Mouse (Mus musculus) embryonic facial prominence, embryonic 12.5 days (tissue): ENCODE results near the gene Actb. TPM values are rescaled to one million over a fixed set of nuclear protein-coding genes. Genes with fewer than 3 reads are reported as not detected.

Experiments used
- ATAC-seq: fragments of 200-750 bp; cut with Nextera tagmentation; 2 replicates; pipeline ENCODE4 v1.8.0; 2017; ENCODE audit not compliant: insufficient number of reproducible peaks, insufficient read depth, low FRiP score, low TSS enrichment
- H3K27ac ChIP-seq: fragments of 300-500 bp; sonication (generic); 2 replicates; pipeline ENCODE4 v1.5.1; 2016; ENCODE audit warnings: mild to moderate bottlenecking
- H3K27me3 ChIP-seq: fragments of 300-500 bp; sonication (generic); 2 replicates; pipeline ENCODE4 v1.6.1; 2016; ENCODE audit warnings: mild to moderate bottlenecking, moderate library complexity
- H3K36me3 ChIP-seq: fragments of 300-500 bp; sonication (generic); 2 replicates; pipeline ENCODE4 v1.6.1; 2016; ENCODE audit warnings: mild to moderate bottlenecking
- H3K4me1 ChIP-seq: fragments of 300-500 bp; sonication (generic); 2 replicates; pipeline ENCODE4 v1.6.1; 2016
- H3K4me2 ChIP-seq: fragments of 300-500 bp; sonication (generic); replicated peaks from 2 replicates; pipeline ENCODE4 v1.6.1; 2016; ENCODE audit warnings: mild to moderate bottlenecking, moderate library complexity
- H3K4me3 ChIP-seq: fragments of 300-500 bp; sonication (generic); 2 replicates; pipeline ENCODE4 v1.5.1; 2016; ENCODE audit warnings: mild to moderate bottlenecking
- H3K9ac ChIP-seq: fragments of 300-500 bp; sonication (generic); 2 replicates; pipeline ENCODE4 v1.6.1; 2016; ENCODE audit warnings: mild to moderate bottlenecking, moderate library complexity
- H3K9me3 ChIP-seq: fragments of 300-500 bp; sonication (generic); 2 replicates; pipeline ENCODE4 v1.6.1; 2016; ENCODE audit warnings: mild to moderate bottlenecking, moderate library complexity
- WGBS: fragments of 180-500 bp; shearing (Covaris S2); methylation state at CpG from one replicate; pipeline ENCODE4 v1.1.7; 2016; 5-methylcytosine and 5-hydroxymethylcytosine counted together
- polyA plus RNA-seq: library from polyadenylated mRNA; unstranded; fragments of >200 nt; fragmentation: Nextera tagmentation; extraction: Ambion mirVana; gene quantifications from 2 replicates; pipeline ENCODE4 v1.2.1, GENCODE M21; 2016

Actb gene
- polyA plus RNA-seq, 1 experiment from 2014 or later, result 14,730 TPM

DNA sequence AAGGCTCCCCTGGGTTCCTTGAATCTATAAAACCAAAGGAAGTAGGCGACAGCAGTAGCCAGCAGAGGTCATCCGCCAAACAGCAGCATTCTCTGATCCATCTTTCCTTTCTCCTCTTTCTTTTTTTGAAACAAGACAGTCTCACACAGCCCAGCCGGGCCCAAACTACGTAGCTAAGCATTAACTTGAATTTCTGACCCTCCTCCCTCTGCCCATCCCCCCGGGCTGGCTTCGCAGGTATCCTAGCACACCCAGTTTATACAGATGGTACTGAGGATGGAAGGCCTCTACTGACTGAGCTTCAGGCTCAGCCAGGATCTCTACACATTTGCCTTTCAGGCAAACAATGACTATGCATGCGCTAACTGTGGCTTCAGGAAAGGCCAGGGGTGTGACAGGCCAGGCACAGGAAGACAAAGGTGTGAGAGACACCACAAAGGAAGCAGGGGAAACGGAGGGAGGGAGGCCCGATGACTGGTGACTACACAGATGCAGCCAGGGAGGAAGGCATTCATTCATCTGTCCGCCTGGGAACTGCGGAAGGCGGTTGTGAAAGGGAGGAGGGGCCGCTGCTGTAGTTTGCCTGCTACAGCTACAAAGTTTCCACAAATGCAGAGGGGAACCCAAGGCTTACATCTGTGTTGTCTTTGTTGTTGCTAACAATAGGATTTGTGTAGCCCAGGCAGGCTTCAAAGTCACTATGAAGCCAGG, 25.6 kb downstream of the Actb start:
- Histone ChIP-seq H3K4me2 (no peak overlapping the region), H3K4me1 (peaks cover 14% of the 10 kb centered on the region), H3K9me3 (no peaks in the 10 kb centered on the region), H3K27me3 (no peaks in the 10 kb centered on the region), H3K4me3 (no peak overlapping the region), H3K36me3 (peaks cover 53% of the 10 kb centered on the region), H3K27ac (peak overlapping the region; percentile 51), H3K9ac (peak overlapping the region; percentile 15; the same call in 1 of the 2 replicates)
- WGBS, result 49% methylated on average over 13 of the region's 13 CpGs
- ATAC-seq, result no peak

DNA sequence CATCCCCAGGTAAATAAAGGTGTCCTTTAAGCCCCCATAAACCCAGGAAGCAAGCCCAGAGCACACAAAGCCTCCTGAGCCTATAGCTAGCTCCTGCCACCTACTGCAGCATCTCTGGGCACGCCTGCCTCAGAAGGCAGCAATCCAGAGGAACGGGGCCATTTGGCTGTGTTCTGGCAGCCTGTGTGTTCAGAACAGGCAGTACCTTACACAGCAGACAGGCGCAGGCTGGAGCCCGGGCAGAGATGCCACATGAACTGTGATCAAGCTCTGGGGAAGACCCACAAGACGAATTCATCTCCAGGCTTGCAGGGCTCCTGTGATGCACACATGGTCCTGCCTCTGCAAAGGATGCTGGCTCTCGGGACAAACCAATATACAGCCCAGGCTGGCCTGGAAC, 26.3 kb downstream of the Actb start:
- H3K27ac ChIP-seq, result peak overlapping the region; percentile 51
- H3K9ac ChIP-seq, result peak overlapping the region; percentile 15; the same call in 1 of the 2 replicates
- 79% methylated on average over 6 of the region's 6 CpGs for WGBS
- H3K4me3 ChIP-seq, result no peak overlapping the region
- no peaks in the 10 kb centered on the region for H3K9me3 ChIP-seq
- H3K27me3 ChIP-seq, result no peaks in the 10 kb centered on the region
- no peak overlapping the region for H3K4me2 ChIP-seq
- peaks cover 14% of the 10 kb centered on the region for H3K4me1 ChIP-seq
- H3K36me3 ChIP-seq, result peaks cover 53% of the 10 kb centered on the region
- no peak for ATAC-seq

DNA sequence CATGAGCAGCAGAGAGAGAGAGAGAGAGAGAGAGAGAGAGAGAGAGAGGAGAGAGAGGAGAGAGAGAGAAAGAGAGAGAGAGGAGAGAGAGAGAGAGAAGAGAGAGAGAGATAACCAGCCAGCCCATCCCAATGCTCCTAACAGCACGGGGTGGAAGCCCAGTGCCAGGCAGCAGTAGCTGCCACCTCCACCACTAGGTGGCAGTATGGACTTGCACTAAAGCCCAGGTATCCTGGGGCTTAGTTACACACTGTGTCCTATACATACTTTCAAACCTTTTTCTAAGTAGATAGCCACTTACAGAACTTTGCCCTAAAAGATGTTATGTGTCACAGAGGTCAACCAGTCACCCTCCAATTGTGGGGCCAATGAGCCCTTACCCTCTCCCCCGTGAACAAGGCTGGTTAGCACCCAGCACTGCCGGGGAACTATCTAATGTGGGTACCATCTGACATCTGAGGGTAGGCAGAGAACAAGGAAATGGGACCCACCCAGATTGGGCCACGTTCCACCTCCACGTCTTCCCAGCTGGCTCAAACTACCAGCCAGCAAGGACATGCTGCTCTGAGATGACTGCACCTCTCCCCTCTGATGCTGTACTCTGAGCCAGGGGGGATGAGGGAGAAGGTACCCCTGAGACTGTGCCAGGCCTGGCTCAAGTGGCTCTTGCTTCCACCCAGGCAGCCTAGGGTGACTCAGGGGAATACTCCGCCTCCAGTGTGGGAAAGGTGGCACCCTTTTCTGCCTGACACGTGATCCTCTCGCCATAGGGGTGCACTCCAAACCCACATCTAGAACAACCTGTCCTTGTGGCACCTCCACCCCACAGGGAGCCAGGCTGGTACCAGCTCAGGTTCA, 27.0 kb downstream of the Actb start:
- H3K27ac ChIP-seq, result no peak overlapping the region
- no peak overlapping the region for H3K4me3 ChIP-seq
- peaks cover 14% of the 10 kb centered on the region for H3K4me1 ChIP-seq
- no peak overlapping the region for H3K9ac ChIP-seq
- no peaks in the 10 kb centered on the region for H3K27me3 ChIP-seq
- no peaks in the 10 kb centered on the region for H3K9me3 ChIP-seq
- H3K4me2 ChIP-seq, result no peak overlapping the region
- no peak for ATAC-seq
- H3K36me3 ChIP-seq, result peaks cover 51% of the 10 kb centered on the region
- 65% methylated on average over 8 of the region's 8 CpGs for WGBS

DNA sequence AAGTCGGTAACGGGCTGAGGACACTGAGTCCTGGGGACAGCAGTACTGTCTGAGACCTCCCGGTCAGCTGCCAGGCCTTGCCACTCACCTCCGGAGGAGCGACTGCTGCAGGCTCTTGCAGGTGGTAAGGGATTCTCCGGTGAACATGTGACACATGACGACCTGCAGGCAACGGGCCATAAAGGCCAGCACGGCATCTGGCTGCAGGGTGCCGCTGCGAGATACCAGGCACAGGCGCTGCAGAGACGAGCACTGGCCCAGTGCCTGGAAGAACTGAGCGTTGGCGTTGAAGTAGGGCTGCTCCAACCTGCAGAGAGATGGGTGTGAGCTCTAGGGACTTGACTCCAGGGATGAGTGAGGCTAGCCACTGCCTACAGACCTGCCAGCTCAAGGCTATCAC, 28.0 kb downstream of the Actb start:
- peaks cover 44% of the 10 kb centered on the region for H3K36me3 ChIP-seq
- 93% methylated on average over 15 of the region's 15 CpGs for WGBS
- H3K27me3 ChIP-seq, result no peaks in the 10 kb centered on the region
- H3K9ac ChIP-seq, result no peak overlapping the region
- H3K4me2 ChIP-seq, result no peak overlapping the region
- no peaks in the 10 kb centered on the region for H3K9me3 ChIP-seq
- H3K4me3 ChIP-seq, result no peak overlapping the region
- H3K4me1 ChIP-seq, result peaks cover 14% of the 10 kb centered on the region
- no peak overlapping the region for H3K27ac ChIP-seq
- no peak for ATAC-seq

DNA sequence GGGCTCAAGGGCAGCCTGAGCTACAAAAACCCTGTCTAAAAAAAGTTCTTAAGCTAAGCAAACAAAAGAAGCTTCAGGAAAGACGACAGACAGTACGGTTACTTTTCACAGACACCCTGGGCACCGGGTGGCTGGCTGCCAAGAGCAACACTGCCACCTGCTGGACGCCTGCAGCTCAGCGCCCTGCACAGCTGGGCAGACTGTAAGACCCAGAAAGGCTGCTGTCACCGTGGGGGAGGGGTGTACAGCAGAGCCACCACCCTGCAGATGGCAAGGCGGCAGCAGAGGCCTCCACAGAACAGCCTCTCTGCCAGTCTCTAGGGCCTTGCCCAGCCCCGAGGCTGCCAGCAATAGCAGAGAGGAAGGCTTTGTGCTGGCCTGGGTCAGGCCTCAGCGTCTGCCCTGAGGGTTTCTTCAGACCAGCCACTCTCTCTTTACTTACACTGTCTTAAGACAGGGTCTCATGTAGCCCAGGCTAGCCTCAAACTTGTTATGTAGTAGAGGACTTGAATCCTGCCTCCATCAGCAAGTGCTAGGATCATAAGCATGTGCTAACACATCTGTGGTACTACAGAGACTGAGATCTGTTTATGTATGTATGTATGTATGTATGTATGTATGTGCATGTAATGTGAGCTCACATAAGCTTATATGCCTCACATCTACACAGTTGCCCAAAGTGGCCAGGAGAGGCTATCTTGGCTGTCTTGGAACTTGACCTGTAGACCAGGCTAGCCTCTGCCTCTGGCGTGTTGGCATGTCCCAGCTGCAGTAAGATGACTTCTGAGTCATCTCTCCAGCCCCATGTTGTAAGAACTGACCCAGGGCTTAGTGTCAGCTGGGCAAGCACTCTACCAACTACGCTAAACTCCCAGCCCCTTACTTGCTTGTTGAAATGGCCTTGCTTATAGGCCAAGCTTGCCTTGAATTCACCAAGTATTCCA, 28.9 kb downstream of the Actb start:
- peak; percentile 50 for ATAC-seq
- no peak overlapping the region for H3K9ac ChIP-seq
- H3K4me1 ChIP-seq, result peaks cover 14% of the 10 kb centered on the region
- no peaks in the 10 kb centered on the region for H3K9me3 ChIP-seq
- no peak overlapping the region for H3K4me2 ChIP-seq
- H3K36me3 ChIP-seq, result peaks cover 44% of the 10 kb centered on the region
- no peak overlapping the region for H3K27ac ChIP-seq
- no peaks in the 10 kb centered on the region for H3K27me3 ChIP-seq
- H3K4me3 ChIP-seq, result no peak overlapping the region
- WGBS, result 33% methylated on average over 11 of the region's 11 CpGs

DNA sequence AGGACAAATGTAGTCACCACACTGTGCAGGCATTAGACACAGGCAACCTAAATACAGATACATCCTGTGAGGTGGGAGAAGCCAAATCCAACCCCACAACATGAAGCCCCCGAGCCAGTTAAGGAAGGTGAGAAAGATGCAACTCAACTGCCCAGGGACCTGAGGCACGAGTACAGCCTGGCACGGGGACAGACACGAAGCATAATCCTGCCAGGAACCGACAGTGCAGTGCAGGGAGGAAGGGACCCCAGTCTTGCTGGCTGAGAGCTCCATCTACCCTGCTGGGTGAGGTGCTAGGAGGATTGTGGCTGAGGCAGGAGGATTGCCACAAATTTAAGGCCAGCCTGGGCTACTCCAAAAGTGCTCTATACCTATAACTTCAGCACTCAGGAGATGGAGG, 29.7 kb downstream of the Actb start:
- no peak overlapping the region for H3K4me2 ChIP-seq
- ATAC-seq, result no peak
- no peaks in the 10 kb centered on the region for H3K9me3 ChIP-seq
- peaks cover 14% of the 10 kb centered on the region for H3K4me1 ChIP-seq
- H3K9ac ChIP-seq, result no peak overlapping the region
- no peak overlapping the region for H3K27ac ChIP-seq
- 92% methylated on average over 5 of the region's 5 CpGs for WGBS
- no peak overlapping the region for H3K4me3 ChIP-seq
- H3K27me3 ChIP-seq, result no peaks in the 10 kb centered on the region
- H3K36me3 ChIP-seq, result peaks cover 49% of the 10 kb centered on the region

DNA sequence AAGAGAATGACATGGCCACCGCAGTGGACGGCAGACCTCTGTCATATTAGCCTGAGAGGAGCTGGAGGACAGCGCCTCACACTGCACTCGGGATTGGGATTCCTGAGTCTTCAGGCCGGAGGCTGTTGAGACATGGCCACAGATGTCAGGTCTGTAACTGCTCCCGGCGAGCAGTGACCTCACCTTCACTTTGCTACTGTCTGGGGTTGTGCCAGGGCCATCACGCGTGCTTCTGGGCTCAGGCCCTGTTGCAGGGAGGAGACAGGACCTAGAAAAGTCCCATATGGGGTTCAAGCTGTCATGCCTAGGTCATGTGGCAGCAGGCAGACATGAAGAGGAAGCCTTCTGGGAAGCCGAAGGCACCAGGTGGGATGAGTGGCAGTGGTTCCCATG, 31.0 kb downstream of the Actb start:
- WGBS, result 94% methylated on average over 10 of the region's 10 CpGs
- Histone ChIP-seq H3K9ac (no peak overlapping the region), H3K4me3 (no peak overlapping the region), H3K9me3 (no peaks in the 10 kb centered on the region), H3K4me2 (no peak overlapping the region), H3K27me3 (no peaks in the 10 kb centered on the region), H3K36me3 (peaks cover 53% of the 10 kb centered on the region), H3K4me1 (peaks cover 5% of the 10 kb centered on the region; the same call in 1 of the 2 replicates), H3K27ac (no peak overlapping the region)
- ATAC-seq, result no peak

DNA sequence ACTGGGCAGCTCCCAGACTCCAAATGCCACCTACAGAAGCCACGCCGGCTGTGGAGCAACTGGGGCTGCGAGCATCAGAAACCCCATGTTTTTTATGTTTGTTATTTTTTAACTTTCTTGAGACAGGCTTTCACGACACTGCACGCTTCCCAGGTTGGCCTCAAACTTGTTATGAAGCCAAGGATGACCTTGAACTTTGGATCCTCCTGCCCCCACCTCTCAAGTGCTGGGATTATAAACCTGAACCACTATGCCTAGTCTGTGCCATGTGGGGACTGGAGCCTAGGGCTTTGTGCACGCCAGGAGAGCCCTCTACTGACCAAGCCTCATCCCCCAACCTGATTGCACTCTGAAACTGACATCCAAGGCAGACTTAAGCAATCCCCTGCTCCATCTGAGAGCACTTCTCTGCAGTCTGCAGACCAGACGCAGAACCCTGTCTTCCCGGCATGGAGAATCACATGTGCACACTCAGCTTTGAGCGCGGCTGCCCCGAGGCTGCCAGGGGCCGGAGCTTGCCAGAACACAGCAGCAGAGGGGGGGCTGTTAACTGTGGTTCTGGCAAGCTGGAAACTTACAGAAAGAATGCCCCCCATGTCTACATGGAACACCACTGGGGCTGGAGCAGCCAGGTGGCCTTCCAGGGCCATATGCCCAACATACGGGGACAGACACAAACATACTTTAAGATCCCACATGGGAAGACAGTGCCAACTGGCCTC, 31.6 kb downstream of the Actb start:
- Histone ChIP-seq H3K9me3 (no peaks in the 10 kb centered on the region), H3K4me3 (no peak overlapping the region), H3K9ac (no peak overlapping the region), H3K27me3 (no peaks in the 10 kb centered on the region), H3K4me2 (no peak overlapping the region), H3K36me3 (peaks cover 53% of the 10 kb centered on the region), H3K27ac (no peak overlapping the region), H3K4me1 (peaks cover 5% of the 10 kb centered on the region; the same call in 1 of the 2 replicates)
- ATAC-seq, result no peak
- 83% methylated on average over 13 of the region's 13 CpGs for WGBS

DNA sequence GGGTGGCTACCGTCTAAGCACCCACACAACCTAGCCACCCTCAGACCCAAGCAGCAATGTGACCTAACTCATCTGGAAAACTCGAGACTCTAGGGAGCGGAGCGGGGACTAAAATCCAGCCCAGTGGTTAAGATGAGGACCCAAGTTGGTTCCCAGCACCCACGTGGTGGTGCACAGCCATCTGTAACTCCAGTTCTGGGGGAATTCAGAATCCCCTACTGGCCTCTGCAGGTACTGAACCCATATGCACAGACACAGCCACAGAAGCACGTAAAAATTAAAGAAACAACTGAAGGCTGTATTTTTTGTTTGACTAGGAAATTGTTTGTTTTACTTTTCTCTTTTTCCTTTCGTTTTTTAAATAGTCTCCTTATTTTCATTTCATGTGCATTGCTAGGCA, 32.8 kb downstream of the Actb start:
- Histone ChIP-seq H3K27me3 (no peaks in the 10 kb centered on the region), H3K4me1 (peaks cover 9% of the 10 kb centered on the region), H3K36me3 (peaks cover 60% of the 10 kb centered on the region), H3K27ac (no peak overlapping the region), H3K9ac (no peak overlapping the region), H3K4me3 (no peak overlapping the region), H3K4me2 (no peak overlapping the region), H3K9me3 (no peaks in the 10 kb centered on the region)
- 90% methylated on average over 7 of the region's 7 CpGs for WGBS
- no peak for ATAC-seq

DNA sequence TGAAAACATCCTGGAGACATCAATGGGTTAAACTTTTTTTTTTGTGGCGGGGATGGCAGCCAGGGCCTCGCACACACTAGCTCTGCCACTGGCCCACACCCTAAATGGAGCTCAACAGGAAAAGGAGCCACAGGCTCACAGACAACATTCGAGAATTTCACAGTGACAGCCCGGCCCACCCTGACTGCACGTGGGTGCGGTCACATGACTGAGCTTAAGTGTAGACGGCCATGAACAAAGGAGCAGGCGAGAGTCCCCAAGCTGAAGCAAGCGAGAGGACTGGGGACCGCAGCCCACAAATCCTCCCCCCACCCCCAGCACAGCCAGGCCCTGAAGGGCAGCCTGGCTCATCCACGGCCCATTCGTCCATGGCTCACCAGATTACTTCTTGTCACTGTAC, 34.8 kb downstream of the Actb start:
- 0 out of 2 replicates have a peak, but pooled peaks have one; percentile 12 for ATAC-seq
- H3K27ac ChIP-seq, result no peak overlapping the region
- peaks cover 58% of the 10 kb centered on the region for H3K36me3 ChIP-seq
- no peak overlapping the region for H3K4me3 ChIP-seq
- H3K4me1 ChIP-seq, result peaks cover 3% of the 10 kb centered on the region; the same call in 1 of the 2 replicates
- H3K9me3 ChIP-seq, result no peaks in the 10 kb centered on the region
- H3K9ac ChIP-seq, result no peak overlapping the region
- no peak overlapping the region for H3K4me2 ChIP-seq
- 60% methylated on average over 12 of the region's 12 CpGs for WGBS
- H3K27me3 ChIP-seq, result no peaks in the 10 kb centered on the region

DNA sequence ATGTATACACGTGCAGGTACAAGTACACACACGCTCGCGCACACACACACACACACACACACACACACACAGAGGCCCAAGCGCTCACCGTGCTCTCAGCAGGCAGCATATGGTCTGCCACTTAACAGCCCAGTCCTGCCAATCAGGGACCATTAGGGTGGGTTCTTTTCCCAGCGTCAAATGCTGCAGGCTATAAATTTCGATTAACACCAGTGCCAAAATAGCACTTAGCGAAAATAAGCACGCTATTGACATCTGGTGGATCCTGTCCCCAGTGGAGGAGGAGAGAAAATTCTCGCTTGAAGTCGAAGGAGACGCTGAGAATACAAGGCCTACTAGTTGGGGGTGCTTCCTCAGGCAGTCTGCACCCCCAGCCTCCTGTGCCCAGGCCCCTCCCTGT, 37.1 kb downstream of the Actb start:
- Histone ChIP-seq H3K27ac (peak overlapping the region; percentile 41), H3K36me3 (peaks cover 49% of the 10 kb centered on the region), H3K4me2 (no peak overlapping the region), H3K4me1 (peaks cover 3% of the 10 kb centered on the region; the same call in 1 of the 2 replicates), H3K9ac (no peak overlapping the region), H3K27me3 (no peaks in the 10 kb centered on the region), H3K4me3 (no peak overlapping the region), H3K9me3 (no peaks in the 10 kb centered on the region)
- 72% methylated on average over 13 of the region's 13 CpGs for WGBS
- no peak for ATAC-seq
